Mouse (Mus musculus) cerebellum, postnatal 10 days (tissue): ENCODE results near the gene Rap1b.

Source experiments
- DNase-seq, 2 experiments: peaks; one replicate each; pipeline ENCODE4 v3.0.0; 2021; ENCODE audit warnings: mixed read lengths in 2 of 2

Rap1b gene

DNA sequence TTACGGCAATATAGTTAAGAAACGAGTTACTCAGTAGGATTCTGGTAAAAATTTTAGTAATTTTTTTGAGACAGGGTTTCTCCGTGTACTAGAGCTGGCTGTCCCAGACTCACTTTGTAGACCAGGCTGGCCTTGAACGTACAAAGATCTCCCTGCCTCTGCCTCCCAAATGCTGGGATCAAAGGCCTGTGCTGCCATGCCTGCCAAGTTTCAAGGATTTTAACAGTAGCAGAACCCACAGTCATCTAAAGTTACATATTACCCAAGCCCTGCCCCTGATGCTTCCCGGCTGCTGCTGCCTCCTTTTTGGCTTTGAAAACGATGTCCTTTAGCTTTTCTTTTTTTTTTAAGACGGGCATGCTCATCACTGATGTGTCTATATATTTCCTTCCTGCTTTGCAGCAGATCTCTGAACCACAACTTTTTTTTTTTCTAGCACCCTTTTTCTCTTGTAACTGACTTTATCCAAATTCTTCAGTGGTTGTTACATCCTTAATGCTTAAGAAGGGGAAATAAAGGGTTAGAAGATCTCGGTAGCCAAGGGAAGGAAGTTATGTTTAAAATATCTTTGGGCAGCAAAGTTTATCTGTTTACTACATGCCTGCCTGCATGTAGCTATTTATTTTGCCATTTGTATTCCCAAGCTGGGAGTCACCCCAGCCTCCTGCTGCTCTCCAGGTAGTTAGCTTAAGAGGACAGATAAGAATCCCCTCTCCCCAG, 10.3 kb upstream of the Rap1b start:
- no peak for DNase-seq

DNA sequence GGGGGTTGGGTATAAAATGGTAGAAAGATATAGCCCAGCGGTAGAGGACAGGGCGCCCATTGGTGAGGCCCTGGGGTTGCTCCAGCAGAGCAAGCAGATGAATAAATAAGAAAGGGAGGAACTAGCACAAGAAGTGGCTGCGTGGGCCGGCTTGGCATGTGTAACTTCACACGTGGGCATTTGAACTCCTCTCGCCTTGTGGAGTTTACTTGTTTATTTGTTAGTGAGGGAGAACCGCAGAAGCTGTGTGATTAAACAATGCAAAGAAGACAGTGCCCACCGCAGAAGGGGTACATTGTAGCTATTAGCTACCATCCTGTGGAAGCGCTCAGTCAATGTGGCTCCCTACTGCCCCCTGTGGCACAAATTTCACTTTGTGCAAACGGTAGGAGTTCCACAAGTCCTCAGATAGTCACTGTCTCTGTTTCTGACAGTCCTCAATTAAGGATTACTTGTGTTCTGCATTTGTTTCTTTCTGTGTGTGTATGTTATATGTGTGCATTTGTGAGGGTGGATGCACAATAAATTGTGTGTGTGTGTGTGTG, 6.9 kb upstream of the Rap1b start:
- DNase-seq = peak in 1 of 2 experiments; percentile 12

DNA sequence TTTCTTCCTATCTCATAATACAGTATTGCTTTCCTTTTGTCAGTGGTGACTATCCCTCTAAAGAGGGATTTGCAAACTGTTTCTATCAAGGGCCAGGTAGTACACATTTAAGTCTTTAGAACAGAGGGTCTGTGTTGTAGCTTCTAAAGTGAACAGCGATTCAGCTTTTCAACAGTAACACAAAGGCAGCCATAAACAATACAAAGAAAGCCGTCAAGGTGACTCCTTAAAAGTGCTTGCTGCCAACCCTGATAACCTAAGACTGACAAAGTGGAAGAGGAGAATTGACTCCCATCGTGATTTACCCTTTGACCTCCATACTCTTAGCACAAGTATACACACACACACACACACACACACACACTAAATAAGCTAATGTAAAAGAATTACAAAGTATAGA, 3.1 kb upstream of the Rap1b start:
- no peak for DNase-seq

DNA sequence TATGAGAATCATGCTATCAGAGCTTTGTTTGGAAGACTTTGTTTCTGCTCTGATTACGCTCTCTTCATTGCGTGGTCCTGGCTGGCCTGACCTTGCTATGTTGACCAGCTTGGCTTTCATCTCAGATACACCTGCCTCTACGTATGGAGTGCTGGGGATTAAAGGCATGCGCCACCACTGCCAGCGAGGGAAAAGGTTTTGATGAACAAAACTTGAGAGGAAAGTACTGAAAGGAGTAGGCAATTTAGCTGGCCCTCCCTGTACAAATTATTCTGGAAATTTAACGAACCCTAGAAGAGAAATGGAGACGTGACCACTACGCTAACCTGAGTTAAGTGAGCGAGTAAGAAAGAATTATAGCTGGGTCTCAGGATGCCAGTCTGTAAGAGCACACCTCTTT, 961 bp upstream of the Rap1b start:
- peak; percentile 11 to 33 for DNase-seq

GRCm38 (mm10) chr10:117846260-117846632, 411 bp upstream of the Rap1b start:
- no peak for DNase-seq

GRCm38 (mm10) chr10:117844782-117845596, 846 bp downstream of the Rap1b start:
- DNase-seq = peak; percentile 74 to 77

- DNase-seq = no peak
Observed at GRCm38 (mm10) chr10:117844279-117844678, 1.6 kb downstream of the Rap1b start.

GRCm38 (mm10) chr10:117843690-117844089, 2.1 kb downstream of the Rap1b start:
- DNase-seq = no peak

GRCm38 (mm10) chr10:117841765-117842164, 4.1 kb downstream of the Rap1b start:
- DNase-seq = no peak

DNA sequence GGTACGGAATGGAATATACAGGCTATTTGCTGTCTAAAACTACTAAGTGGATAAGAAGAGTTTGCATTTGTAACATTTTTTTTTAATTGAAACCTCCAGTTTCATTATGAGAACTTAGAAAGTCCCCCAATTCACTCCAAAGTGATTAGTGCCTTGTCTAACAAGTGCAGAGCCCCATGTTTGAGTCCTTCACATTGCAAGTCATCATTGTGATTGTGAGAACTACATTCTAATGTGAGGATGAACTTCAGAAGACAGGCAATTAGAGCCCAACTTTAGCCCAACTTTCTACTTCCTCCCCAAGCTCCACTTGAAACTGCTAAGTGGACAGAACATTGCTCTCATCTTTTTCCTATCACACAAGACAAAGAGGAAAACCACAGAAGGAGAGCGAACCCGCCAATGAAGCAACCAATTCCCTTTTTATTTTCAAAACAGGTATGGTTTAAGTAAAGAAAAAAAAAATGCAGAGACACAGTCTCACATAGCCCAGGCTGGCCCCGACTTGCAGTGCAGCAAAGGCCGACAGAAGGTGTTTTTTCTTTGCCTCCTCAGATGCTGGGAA, 5.3 kb downstream of the Rap1b start:
- DNase-seq = no peak

GRCm38 (mm10) chr10:117839737-117840136, 6.1 kb downstream of the Rap1b start:
- no peak for DNase-seq

DNA sequence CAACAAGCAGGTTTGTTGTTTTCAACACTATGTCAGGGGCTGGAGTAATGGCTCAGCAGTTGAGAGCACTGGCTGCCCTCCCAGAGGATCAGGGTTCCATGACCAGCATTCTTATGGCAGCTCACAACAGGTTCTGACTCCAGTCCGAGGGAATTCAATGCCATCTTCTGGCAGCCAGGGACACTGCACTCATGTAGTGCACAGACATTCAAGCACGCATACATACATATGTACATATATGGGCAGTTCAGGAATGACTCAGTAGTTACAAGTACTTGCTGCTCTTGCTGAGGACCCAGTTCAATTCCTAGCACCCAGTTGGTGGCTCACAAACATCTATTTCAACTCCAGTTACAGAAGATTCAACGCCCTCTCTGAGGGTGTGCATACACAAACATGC, 6.9 kb downstream of the Rap1b start:
- DNase-seq = peak; percentile 13 to 27

DNA sequence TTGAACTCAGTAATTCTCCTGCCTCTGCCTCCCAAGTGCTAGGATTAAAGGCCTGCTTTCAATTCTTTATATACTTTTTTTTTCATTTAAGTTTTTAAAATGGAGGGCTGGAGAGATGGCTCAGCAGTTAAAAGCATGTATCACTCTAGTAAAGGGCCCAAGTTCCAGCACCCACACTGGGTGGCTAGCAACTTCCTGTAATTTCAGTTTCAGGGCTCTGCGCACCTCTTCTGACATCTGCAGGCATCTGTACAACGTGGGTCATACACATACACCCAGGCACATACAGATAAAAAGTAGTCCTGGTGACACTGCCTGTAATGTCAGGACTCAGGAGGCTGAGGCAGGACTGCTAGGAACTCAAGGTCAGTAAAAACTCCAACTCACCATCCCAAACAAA, 9.5 kb downstream of the Rap1b start:
- no peak for DNase-seq

DNA sequence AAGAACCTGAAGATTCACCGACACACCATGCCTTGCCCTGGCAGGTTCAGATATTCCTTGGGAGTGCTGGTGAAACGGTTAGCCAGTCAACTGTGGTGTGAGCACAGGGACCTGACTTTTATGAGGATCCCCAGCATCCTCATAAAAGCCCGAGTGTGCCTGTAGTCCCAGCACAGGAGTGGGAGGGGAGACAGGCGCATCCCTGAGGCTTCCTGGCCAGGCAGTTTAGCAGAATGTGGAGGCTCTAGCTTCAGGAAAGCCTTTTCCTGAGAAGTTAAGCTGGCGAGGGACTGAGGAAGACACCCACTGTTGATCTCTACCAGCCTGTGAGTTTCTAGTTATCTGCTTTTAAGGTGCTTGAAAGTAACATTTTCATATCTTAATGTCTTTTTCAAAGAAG, 10.4 kb downstream of the Rap1b start:
- no peak for DNase-seq

GRCm38 (mm10) chr10:117830797-117831196, 15.0 kb downstream of the Rap1b start:
- DNase-seq = no peak

- no peak for DNase-seq
Observed at GRCm38 (mm10) chr10:117829472-117830155, 16.2 kb downstream of the Rap1b start.

- DNase-seq = no peak
Observed at GRCm38 (mm10) chr10:117829022-117829421, 16.8 kb downstream of the Rap1b start.

- DNase-seq = no peak
Observed at GRCm38 (mm10) chr10:117828536-117828935, 17.3 kb downstream of the Rap1b start.

- no peak for DNase-seq
Observed at GRCm38 (mm10) chr10:117824647-117825046, 21.2 kb downstream of the Rap1b start.

DNA sequence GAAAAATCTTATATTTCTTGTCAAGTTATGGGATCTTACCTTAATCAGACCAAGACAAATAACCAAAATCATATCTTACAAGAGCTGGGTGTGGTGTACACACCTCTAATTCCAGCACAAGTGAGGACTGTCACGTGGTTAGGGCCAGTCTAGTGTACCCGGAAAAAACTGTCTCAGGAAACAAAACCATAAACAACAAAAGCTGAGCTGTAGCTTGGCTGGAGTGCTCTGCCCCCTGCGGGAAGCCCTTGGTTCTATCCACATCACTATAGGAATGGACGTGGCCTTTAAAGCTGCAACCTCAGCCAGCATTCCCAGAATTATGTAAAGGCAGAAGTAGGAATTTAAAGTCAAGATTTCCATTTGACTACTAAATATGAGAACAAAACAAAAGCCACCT, 21.7 kb downstream of the Rap1b start:
- no peak for DNase-seq

GRCm38 (mm10) chr10:117823321-117823720, 22.5 kb downstream of the Rap1b start:
- no peak for DNase-seq

- no peak for DNase-seq
Observed at GRCm38 (mm10) chr10:117818600-117818999, 27.2 kb downstream of the Rap1b start.

GRCm38 (mm10) chr10:117816721-117817120, 29.1 kb downstream of the Rap1b start:
- no peak for DNase-seq
